Mouse (Mus musculus) liver, embryonic 18 days (tissue): Measurements from ENCODE around the gene Olfr890. TPM values are rescaled to one million over a fixed set of nuclear protein-coding genes. Genes with fewer than 3 reads are reported as not detected.

Experiments
- polyA plus RNA-seq: library from polyadenylated mRNA; depleted of rRNA; stranded (reverse); fragments of >200 nt; gene quantifications from 2 replicates; pipeline ENCODE4 v1.2.3, GENCODE M21; 2012; rRNA removed

Olfr890 gene
- not detected in 2 replicates for polyA plus RNA-seq

DNA sequence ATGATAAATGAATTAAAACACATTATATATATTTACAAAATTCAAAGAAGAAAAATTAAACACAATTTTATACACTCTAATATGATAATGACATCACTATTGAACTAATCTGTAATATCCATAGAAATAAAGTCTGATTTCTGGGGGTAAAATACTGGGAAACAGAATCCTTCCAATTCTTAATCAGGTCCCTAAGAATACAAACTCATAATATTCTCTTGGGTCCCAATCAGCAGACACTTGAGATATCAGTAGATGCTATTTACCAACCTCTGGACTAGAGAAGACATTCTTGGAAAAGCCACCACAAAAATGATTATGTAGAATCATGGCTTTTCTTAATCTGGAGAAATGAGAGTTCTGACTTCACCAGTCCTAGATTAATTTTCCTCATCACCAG lies at the start of gene Olfr890:
TSS of gene Olfr890 (plus strand) at position 301 of the 400 bp plus-strand sequence.

DNA sequence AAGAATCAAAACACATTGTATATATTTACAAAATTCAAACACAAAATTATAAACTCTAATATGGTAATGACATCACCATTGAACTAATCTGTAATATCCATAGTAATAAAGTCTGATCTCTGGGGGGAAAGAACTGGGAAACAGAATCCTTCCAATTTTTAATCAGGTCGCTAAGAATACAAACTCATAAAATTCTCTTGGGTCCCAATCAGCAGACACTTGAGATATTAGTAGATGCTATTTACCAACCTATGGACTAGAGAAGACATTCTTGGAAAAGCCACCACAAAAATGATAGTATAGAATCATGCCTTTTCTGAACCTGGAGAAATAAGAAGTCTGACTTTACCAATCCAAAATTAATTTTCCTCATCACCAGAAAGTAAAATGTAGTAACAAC lies 34.5 kb upstream of the Olfr890 start, which contains the start of gene Olfr888:
TSS of gene Olfr888 (plus strand) at position 301 of the 400 bp plus-strand sequence.

DNA sequence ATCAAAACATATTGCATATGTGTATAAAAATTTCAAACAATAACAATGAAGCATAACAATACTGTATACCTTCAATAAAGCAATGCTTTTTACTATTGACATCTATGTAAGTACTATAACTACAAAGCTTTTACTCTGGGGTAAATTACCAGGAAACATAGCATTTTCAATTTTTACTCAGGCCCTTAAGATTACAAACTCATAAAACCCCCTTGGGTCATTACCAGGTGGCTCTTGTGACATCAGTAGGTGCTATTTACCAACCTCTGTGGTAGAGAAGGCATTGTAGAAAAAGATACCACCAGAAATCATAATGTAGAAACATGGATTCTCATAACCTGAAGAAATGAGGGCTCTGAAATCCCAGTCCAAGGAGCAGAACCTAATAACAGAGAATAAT lies 27.4 kb upstream of the Olfr890 start, which contains the start of gene Olfr889:
TSS of gene Olfr889 (plus strand) at position 301 of the 400 bp plus-strand sequence.

DNA sequence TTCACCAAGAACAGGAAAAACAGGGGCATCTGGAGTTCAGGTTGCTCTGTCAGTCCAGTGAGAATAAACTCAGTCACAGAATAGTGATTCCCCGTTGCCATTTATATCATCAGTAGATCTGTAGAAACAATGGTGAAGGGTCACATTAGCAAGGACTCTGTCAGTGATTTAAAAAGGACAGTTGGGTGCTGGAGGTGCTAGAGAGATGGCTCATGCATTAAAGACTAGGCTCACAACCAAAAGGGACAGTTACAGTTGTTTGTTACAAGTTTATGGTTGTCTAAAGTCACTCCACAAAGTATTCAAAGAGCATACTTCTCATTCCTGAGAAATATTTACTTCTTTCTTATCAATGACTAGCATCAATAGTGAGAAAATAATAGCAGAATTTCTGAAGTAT lies 38.4 kb downstream of the Olfr890 start, which contains the start of gene Olfr891:
TSS of gene Olfr891 (minus strand) at position 101 of the 400 bp plus-strand sequence.

Other genes starting within 250 kb of the Olfr890 start
- not detected in 2 replicates for gene Olfr145, start 245.8 kb upstream of the Olfr890 start, polyA plus RNA-seq
- gene Olfr878, start 224.7 kb upstream of the Olfr890 start, polyA plus RNA-seq, result not detected in 2 replicates
- gene Olfr881, start 150.7 kb upstream of the Olfr890 start, polyA plus RNA-seq, result not detected in 2 replicates
- not detected in 2 replicates for gene Olfr883, start 116.7 kb upstream of the Olfr890 start, polyA plus RNA-seq
- not detected in 2 replicates for gene Olfr884, start 96.0 kb upstream of the Olfr890 start, polyA plus RNA-seq
- gene Olfr885, start 81.2 kb upstream of the Olfr890 start, polyA plus RNA-seq, result not detected in 2 replicates
- gene Olfr887, start 58.4 kb upstream of the Olfr890 start, polyA plus RNA-seq, result not detected in 2 replicates
- not detected in 2 replicates for gene Olfr888, start 34.4 kb upstream of the Olfr890 start, polyA plus RNA-seq
- under 0.01 TPM in 1 of 2 replicates, not detected in the other for gene Olfr889, start 27.3 kb upstream of the Olfr890 start, polyA plus RNA-seq
- gene Olfr891, start 38.3 kb downstream of the Olfr890 start, polyA plus RNA-seq, result not detected in 2 replicates
- not detected in 2 replicates for gene Olfr893, start 65.8 kb downstream of the Olfr890 start, polyA plus RNA-seq
- not detected in 2 replicates for gene Olfr894, start 75.5 kb downstream of the Olfr890 start, polyA plus RNA-seq
- not detected in 2 replicates for gene Olfr143, start 110.3 kb downstream of the Olfr890 start, polyA plus RNA-seq
- gene Olfr895, start 125.3 kb downstream of the Olfr890 start, polyA plus RNA-seq, result not detected in 2 replicates
- not detected in 2 replicates for gene Olfr896-ps1, start 148.6 kb downstream of the Olfr890 start, polyA plus RNA-seq
- not detected in 2 replicates for gene Olfr25, start 186.5 kb downstream of the Olfr890 start, polyA plus RNA-seq
- not detected in 2 replicates for gene Olfr898, start 205.9 kb downstream of the Olfr890 start, polyA plus RNA-seq
- not detected in 2 replicates for gene Olfr250, start 224.4 kb downstream of the Olfr890 start, polyA plus RNA-seq
- not detected in 2 replicates for gene Olfr251, start 234.6 kb downstream of the Olfr890 start, polyA plus RNA-seq